Mouse (Mus musculus): ENCODE measurements around the gene Zbtb20.

The Zbtb20 gene

GRCm38 (mm10) chr16:43565872-43566271 lies 690.2 kb downstream of the Zbtb20 start:
- DNase-seq (ENCODE audit: low read depth) = no peak

- no peak for DNase-seq (ENCODE audit: low read depth)
These were observed 690.8 kb downstream of the Zbtb20 start for GRCm38 (mm10) chr16:43566511-43566910.

GRCm38 (mm10) chr16:43571376-43572081 lies 695.8 kb downstream of the Zbtb20 start:
- DNase-seq (ENCODE audit: low read depth) = no peak

GRCm38 (mm10) chr16:43572171-43572570 lies 696.5 kb downstream of the Zbtb20 start:
- no peak for DNase-seq (ENCODE audit: low read depth)

GRCm38 (mm10) chr16:43572766-43573165 lies 697.1 kb downstream of the Zbtb20 start:
- DNase-seq (ENCODE audit: low read depth) = no peak

- no peak for DNase-seq (ENCODE audit: low read depth)
These were observed 697.6 kb downstream of the Zbtb20 start for GRCm38 (mm10) chr16:43573181-43573833.

- DNase-seq (ENCODE audit: low read depth) = peak; percentile 44
These were observed 698.5 kb downstream of the Zbtb20 start for GRCm38 (mm10) chr16:43574006-43574764.

GRCm38 (mm10) chr16:43575066-43575465 lies 699.4 kb downstream of the Zbtb20 start:
- DNase-seq (ENCODE audit: low read depth) = no peak

GRCm38 (mm10) chr16:43575507-43575906 lies 699.8 kb downstream of the Zbtb20 start:
- DNase-seq (ENCODE audit: low read depth) = no peak

GRCm38 (mm10) chr16:43577399-43577798 lies 701.7 kb downstream of the Zbtb20 start:
- DNase-seq (ENCODE audit: low read depth) = no peak

- no peak for DNase-seq (ENCODE audit: low read depth)
These were observed 702.7 kb downstream of the Zbtb20 start for GRCm38 (mm10) chr16:43578351-43578750.

- DNase-seq (ENCODE audit: low read depth) = no peak
These were observed 703.4 kb downstream of the Zbtb20 start for GRCm38 (mm10) chr16:43579111-43579510.

GRCm38 (mm10) chr16:43580321-43580822 lies 704.7 kb downstream of the Zbtb20 start:
- no peak for DNase-seq (ENCODE audit: low read depth)

GRCm38 (mm10) chr16:43581551-43581950 lies 705.9 kb downstream of the Zbtb20 start:
- no peak for DNase-seq (ENCODE audit: low read depth)

- no peak for DNase-seq (ENCODE audit: low read depth)
These were observed 711.3 kb downstream of the Zbtb20 start for GRCm38 (mm10) chr16:43586859-43587429.

GRCm38 (mm10) chr16:43590704-43591493 lies 715.2 kb downstream of the Zbtb20 start:
- no peak for DNase-seq (ENCODE audit: low read depth)

- no peak for DNase-seq (ENCODE audit: low read depth)
These were observed 716.4 kb downstream of the Zbtb20 start for GRCm38 (mm10) chr16:43592062-43592461.

GRCm38 (mm10) chr16:43592801-43593200 lies 717.1 kb downstream of the Zbtb20 start:
- no peak for DNase-seq (ENCODE audit: low read depth)

- DNase-seq (ENCODE audit: low read depth) = no peak
These were observed 721.8 kb downstream of the Zbtb20 start for GRCm38 (mm10) chr16:43597375-43598060.

- no peak for DNase-seq (ENCODE audit: low read depth)
These were observed 724.0 kb downstream of the Zbtb20 start for GRCm38 (mm10) chr16:43599707-43600106.

GRCm38 (mm10) chr16:43602573-43602972 lies 726.9 kb downstream of the Zbtb20 start:
- DNase-seq (ENCODE audit: low read depth) = no peak
